Mouse (Mus musculus): ENCODE measurements around the gene Cd38. TPM values are rescaled to one million over a fixed set of nuclear protein-coding genes. Genes with fewer than 3 reads are reported as not detected.

The Cd38 gene
- polyA plus RNA-seq, 1 experiment, result 3.8 TPM

- H3K4me1 ChIP-seq (ENCODE audit: control insufficient read depth, insufficient read depth, insufficient read length, low read length), result peaks cover 14% of the 10 kb centered on the region; the same call in 1 of the 2 replicates
- no peak overlapping the region for H3K4me3 ChIP-seq (ENCODE audit: insufficient read depth, low read depth, low read length)
- peak overlapping the region; percentile 46; the same call in 1 of the 2 replicates for H3K27ac ChIP-seq (replicated peaks; ENCODE audit: low read depth, low read length)
Observed at GRCm38 (mm10) chr5:43846227-43846626, 22.1 kb upstream of the Cd38 start.

- Histone ChIP-seq H3K4me3 (ENCODE audit: insufficient read depth, low read depth, low read length) (no peak overlapping the region), H3K27ac (replicated peaks; ENCODE audit: low read depth, low read length) (no peak overlapping the region), H3K4me1 (ENCODE audit: control insufficient read depth, insufficient read depth, insufficient read length, low read length) (peaks cover 14% of the 10 kb centered on the region; the same call in 1 of the 2 replicates)
Observed at GRCm38 (mm10) chr5:43847555-43847954, 20.8 kb upstream of the Cd38 start.

DNA sequence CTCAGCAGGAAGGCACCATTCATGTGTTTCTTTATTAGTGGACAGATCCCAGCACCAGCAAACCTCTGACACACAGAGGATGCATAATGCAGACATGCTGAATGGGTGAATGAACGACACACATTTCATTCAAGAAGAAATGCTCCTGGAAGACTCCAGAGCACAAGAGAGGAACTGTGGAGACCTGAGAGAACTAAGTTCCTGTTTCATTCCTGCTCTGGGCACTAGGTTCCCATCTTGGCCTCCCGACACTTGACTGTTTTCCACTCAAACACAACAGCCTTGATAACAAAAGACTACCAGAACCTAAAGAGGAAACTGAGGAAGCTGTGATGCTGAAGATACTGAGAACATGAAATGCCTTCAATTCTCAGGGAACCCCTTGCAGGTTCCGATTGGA is 20.1 kb upstream of the Cd38 start:
- Histone ChIP-seq H3K4me3 (ENCODE audit: insufficient read depth, low read depth, low read length) (no peak overlapping the region), H3K4me1 (ENCODE audit: control insufficient read depth, insufficient read depth, insufficient read length, low read length) (peaks cover 14% of the 10 kb centered on the region; the same call in 1 of the 2 replicates)

GRCm38 (mm10) chr5:43853096-43853867 is 15.1 kb upstream of the Cd38 start:
- H3K27ac ChIP-seq (replicated peaks; ENCODE audit: low read depth, low read length), result peak overlapping the region; percentile 65

More for the DNA sequence above, 20.1 kb upstream of the Cd38 start:
- no peak overlapping the region for H3K27ac ChIP-seq (replicated peaks; ENCODE audit: low read depth, low read length)

DNA sequence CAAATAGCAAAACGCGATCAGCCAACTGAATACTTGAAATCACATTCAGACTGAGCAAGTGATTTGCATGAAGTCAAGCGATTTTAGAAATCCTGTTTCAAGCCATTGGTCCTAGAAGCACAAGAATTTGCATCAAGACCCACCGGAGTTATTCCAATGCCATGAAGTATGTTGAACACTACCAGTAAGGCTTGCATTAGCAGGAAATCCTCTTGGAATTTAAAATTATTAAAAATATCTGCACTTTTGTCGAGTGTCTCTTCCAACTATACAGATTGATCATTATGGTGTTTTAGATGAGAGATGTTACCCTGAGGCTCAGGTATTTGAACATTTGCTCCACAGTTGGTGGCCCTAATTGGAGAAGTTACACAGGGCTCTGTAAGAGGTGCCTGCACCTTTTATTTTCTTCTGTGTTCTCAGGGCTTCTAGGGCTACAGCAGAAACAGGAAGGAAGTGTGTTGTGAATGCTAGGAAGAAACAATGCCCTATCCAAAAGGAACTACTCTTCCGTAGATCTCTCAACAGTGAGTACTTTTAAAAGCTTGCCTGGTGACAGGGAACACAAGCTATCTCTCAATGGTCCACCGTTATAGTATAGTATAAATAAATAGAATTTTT is 14.4 kb upstream of the Cd38 start:
- Histone ChIP-seq H3K27ac (replicated peaks; ENCODE audit: low read depth, low read length) (peak overlapping the region; percentile 65), H3K4me1 (ENCODE audit: control insufficient read depth, insufficient read depth, insufficient read length, low read length) (peaks cover 6% of the 10 kb centered on the region), H3K4me3 (ENCODE audit: insufficient read depth, low read depth, low read length) (no peak overlapping the region)

More at GRCm38 (mm10) chr5:43853096-43853867, 15.1 kb upstream of the Cd38 start:
- H3K4me1 ChIP-seq (ENCODE audit: control insufficient read depth, insufficient read depth, insufficient read length, low read length), result peaks cover 6% of the 10 kb centered on the region
- H3K4me3 ChIP-seq (ENCODE audit: insufficient read depth, low read depth, low read length), result no peak overlapping the region

DNA sequence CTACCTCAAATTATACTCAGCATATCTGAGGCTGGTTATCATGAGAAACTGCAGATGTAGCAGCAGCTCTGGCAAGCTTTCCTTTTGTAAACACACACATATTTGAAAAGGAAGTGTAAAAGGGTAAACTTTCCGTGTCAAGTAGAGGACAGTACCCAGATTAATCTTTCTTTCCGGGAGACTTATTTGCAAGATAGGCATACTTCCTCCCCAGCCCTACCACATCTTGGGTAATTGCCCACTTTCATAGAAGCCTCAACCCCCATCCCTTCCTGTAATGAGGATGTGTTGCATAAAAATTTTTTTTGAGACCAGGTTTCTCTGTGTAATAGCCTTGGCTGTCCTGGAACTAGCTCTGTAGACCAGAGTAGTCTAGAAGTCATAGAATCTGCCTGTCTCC is 12.6 kb upstream of the Cd38 start:
- Histone ChIP-seq H3K4me3 (ENCODE audit: insufficient read depth, low read depth, low read length) (no peak overlapping the region), H3K27ac (replicated peaks; ENCODE audit: low read depth, low read length) (peak overlapping the region; percentile 54), H3K4me1 (ENCODE audit: control insufficient read depth, insufficient read depth, insufficient read length, low read length) (peaks cover 6% of the 10 kb centered on the region)

DNA sequence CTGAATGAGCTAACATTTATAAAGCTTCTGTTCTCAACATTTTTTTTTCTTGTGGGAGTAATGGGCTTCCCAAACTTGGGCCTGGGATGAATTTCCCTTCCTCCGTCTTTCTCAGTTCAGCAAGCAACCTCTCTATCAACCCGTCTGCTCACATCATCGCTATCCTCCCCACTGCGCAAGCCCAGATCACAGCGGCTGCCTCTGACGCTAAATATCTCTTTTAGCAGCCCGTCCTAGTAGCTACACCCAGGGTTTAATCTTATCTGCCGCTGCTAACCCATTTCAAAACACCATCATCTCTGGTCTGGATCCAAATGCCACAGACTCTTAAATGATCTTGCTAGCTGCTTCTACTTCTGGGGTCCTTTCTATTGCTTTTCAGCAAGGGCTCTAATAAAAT is 8.7 kb upstream of the Cd38 start:
- Histone ChIP-seq H3K4me1 (ENCODE audit: control insufficient read depth, insufficient read depth, insufficient read length, low read length) (peaks cover 5% of the 10 kb centered on the region), H3K4me3 (ENCODE audit: insufficient read depth, low read depth, low read length) (no peak overlapping the region), H3K27ac (replicated peaks; ENCODE audit: low read depth, low read length) (no peak overlapping the region)

DNA sequence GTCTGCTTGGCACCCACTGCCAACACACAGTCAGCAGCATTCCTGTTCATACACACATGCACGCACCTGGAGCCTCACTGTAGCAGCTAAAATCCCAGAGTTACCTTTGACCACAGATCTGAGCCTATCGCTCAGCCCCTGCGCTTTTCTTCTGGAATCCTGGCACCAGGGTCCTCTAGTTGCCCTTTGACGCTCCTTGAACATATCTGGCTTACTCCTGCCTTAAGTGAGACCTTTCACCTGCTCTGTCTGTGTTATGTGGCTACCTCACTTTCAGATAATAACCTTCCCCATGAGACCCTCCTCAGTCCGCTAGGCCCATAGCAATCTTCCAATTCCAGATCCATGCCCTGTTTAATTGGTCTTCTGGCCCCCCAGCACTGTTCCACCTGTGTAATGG is 8.3 kb upstream of the Cd38 start:
- Histone ChIP-seq H3K4me1 (ENCODE audit: control insufficient read depth, insufficient read depth, insufficient read length, low read length) (peaks cover 2% of the 10 kb centered on the region; the same call in 1 of the 2 replicates), H3K27ac (replicated peaks; ENCODE audit: low read depth, low read length) (no peak overlapping the region), H3K4me3 (ENCODE audit: insufficient read depth, low read depth, low read length) (no peak overlapping the region)

GRCm38 (mm10) chr5:43860670-43861431 is 7.5 kb upstream of the Cd38 start:
- Histone ChIP-seq H3K27ac (replicated peaks; ENCODE audit: low read depth, low read length) (no peak overlapping the region), H3K4me1 (ENCODE audit: control insufficient read depth, insufficient read depth, insufficient read length, low read length) (peaks cover 2% of the 10 kb centered on the region; the same call in 1 of the 2 replicates), H3K4me3 (ENCODE audit: insufficient read depth, low read depth, low read length) (no peak overlapping the region)

DNA sequence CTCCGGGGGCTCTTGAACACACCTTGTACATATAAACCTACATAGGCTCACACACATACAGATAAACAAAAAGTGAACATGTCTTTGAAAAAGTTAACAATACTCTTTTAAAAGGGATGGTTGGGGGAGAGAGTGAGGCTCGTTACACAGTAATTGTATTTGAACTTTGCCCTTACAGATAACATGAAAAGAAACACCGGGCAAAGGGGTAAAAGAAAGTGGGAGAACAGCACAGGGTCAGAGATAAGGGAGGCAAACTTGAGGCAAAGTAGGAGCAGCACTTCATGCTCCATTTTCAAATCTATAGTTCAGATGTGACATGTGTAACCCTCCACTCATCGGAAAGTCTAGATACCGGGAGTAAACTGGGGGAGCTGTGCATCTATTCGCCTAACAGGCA is 4.7 kb upstream of the Cd38 start:
- Histone ChIP-seq H3K27ac (replicated peaks; ENCODE audit: low read depth, low read length) (no peak overlapping the region), H3K4me1 (ENCODE audit: control insufficient read depth, insufficient read depth, insufficient read length, low read length) (peaks cover 2% of the 10 kb centered on the region), H3K4me3 (ENCODE audit: insufficient read depth, low read depth, low read length) (no peak overlapping the region)

DNA sequence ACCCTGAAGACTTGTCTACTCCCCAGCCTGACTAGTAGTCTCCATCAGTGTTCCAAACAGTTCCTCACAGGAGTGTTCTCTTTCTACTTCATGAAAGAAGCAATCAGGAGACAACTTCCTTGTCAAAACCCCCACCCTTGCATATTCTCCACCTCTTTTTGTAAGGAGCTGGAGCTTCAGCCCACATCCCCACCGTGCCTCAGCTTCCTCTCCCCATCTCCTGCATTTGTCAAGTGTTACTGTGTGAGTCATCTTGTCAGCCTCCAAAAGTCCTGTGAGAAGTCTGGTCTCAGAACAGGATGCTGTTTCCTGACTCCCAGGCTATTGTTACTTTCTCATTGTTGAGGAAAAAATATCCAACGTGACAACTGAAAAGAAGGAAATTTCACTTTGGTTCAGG is 3.0 kb upstream of the Cd38 start:
- peaks cover 2% of the 10 kb centered on the region for H3K4me1 ChIP-seq (ENCODE audit: control insufficient read depth, insufficient read depth, insufficient read length, low read length)
- peak overlapping the region; percentile 82 for H3K27ac ChIP-seq (replicated peaks; ENCODE audit: low read depth, low read length)
- H3K4me3 ChIP-seq (ENCODE audit: insufficient read depth, low read depth, low read length), result no peak overlapping the region

DNA sequence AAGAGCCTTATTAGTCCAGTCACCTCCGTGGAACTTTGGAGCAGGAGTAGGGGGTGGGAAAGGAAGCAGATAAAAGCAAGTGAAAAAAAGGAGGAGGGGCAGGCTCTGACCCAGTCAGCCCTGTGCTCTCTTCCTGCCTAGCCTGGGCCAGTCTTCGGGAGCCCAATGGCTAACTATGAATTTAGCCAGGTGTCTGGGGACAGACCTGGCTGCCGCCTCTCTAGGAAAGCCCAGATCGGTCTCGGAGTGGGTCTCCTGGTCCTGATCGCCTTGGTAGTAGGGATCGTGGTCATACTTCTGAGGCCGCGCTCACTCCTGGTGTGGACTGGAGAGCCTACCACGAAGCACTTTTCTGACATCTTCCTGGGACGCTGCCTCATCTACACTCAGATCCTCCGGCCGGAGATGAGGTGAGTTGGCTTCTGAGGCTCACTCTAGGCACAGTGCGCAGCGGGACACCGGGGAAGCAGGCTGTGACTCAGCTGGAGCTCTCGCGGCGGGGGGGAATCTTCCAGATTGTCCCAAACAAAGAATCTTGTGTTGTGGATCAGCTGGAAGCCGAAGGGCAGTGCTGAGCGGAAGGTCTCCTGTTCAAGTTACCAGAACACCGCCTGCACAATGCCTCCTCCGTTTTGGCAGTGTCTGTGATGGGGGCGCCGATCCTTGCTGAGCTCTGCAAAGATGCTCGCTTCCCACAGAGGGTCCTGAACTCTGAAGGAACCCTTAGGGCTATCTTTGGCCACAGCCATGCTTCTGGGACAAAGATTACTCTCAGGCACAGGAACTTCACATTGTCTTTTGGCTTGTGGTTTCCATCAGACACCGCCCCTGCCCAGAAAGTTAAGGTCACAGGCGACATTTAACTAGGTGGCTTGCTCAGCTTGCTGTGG is 603 bp downstream of the Cd38 start:
- peak overlapping the region; percentile 98 for H3K27ac ChIP-seq (replicated peaks; ENCODE audit: low read depth, low read length)
- peak overlapping the region; percentile 76 for H3K4me3 ChIP-seq (ENCODE audit: insufficient read depth, low read depth, low read length)
- H3K4me1 ChIP-seq (ENCODE audit: control insufficient read depth, insufficient read depth, insufficient read length, low read length), result peaks cover 8% of the 10 kb centered on the region

GRCm38 (mm10) chr5:43871845-43872244 is 3.5 kb downstream of the Cd38 start:
- H3K27ac ChIP-seq (replicated peaks; ENCODE audit: low read depth, low read length), result no peak overlapping the region
- no peak overlapping the region for H3K4me3 ChIP-seq (ENCODE audit: insufficient read depth, low read depth, low read length)
- peaks cover 7% of the 10 kb centered on the region for H3K4me1 ChIP-seq (ENCODE audit: control insufficient read depth, insufficient read depth, insufficient read length, low read length)

DNA sequence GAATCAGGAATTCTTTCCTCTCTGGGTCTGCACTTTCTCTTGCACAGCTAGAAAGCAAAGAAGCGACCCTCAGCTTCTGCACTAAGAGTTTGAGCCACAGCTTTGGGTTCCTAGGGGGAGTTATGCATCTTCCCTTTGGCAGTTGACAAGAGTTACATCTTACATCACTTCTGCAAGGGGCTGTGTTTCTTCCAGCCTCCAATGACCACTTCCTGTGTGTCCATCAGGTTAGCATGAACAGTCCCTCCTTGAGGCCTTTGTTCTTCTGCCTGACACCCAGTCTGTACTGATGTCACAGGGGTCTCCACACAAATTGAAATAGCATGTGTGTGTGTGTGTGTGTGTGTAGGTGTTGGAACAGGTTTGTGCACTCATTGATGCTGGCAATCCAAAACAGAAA is 4.3 kb downstream of the Cd38 start:
- peaks cover 7% of the 10 kb centered on the region for H3K4me1 ChIP-seq (ENCODE audit: control insufficient read depth, insufficient read depth, insufficient read length, low read length)
- H3K27ac ChIP-seq (replicated peaks; ENCODE audit: low read depth, low read length), result 0 out of 2 replicates have a peak overlapping the region, but pooled peaks have one; percentile 21
- no peak overlapping the region for H3K4me3 ChIP-seq (ENCODE audit: insufficient read depth, low read depth, low read length)

Measured in brown adipose tissue, adult 24 weeks (tissue).